Mouse (Mus musculus): ENCODE measurements at regions not wholly inside any gene's neighbourhood (a gene's known extent, or its start where the extent isn't known, plus 50 kb on each side); places are given as distances from the start of the nearest gene placed in this dataset.

DNA sequence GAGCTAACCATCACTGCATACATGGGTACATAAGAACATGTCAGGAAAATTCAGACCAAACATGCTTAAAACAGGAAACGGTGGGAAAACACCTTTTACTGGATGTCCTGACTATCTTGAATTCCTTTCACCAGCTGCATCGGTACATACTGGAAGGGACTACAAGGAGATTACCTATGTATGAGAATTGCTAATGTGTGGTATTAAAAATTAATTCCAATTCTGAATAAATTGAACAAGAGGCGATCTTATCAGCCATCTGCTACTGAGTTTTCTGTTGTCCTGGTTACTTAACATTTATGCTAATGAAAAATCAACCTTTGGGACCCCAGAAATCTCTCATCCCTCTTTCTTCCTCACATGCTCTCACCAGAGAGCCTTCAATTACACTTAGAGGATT, 178.0 kb downstream of the Nsun3 start:
- no peaks in the 10 kb centered on the region for H3K27me3 ChIP-seq
- no peak overlapping the region for H3K4me3 ChIP-seq
- WGBS = 84% methylated on average over 3 of the region's 3 CpGs
- no peak overlapping the region for H3K4me2 ChIP-seq
- no peaks in the 10 kb centered on the region for H3K9me3 ChIP-seq
- H3K27ac ChIP-seq = no peak overlapping the region
- ATAC-seq (ENCODE audit: insufficient number of reproducible peaks, insufficient read depth, low FRiP score, low TSS enrichment, low read depth) = no peak
- no peak overlapping the region for H3K9ac ChIP-seq
- H3K36me3 ChIP-seq = no peaks in the 10 kb centered on the region
- no peaks in the 10 kb centered on the region for H3K4me1 ChIP-seq

DNA sequence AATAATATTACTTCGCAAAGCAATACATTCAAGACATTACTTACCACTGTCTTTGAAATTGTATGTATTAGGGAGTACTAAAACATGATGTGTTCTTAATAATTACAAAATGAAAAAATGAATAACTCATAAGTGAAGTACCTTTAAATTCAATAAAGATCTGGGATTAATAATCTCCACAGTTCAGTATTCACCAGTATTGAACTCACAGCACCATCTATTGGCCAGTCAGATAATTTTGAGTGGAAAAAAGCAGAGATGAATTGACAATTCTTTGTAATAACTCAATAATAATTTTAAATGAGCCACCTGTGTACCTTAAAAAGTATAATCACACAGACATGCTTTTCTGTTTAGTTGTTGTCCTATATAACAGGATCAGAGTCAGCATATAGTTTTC, 180.7 kb downstream of the Nsun3 start:
- no peak overlapping the region for H3K4me3 ChIP-seq

DNA sequence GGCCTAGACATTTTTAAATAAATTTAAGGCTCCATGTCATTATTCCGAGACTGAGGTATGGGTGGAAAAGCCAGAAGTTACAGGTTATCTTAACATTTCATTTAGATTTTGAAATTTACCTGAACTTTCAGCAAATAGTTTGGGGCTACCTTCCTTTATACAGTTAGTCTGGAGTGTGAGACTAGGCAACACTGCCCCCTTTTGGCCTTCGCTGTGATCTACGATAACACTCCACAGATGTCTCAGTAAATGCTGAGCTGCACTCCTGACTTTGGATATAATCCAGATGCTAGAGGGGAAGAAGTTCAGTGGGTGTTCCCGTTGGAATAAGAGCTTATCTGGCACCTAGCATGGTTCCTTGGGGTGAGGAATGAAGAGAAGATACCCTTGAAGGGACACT, 224.6 kb downstream of the Nsun3 start:
- ATAC-seq (ENCODE audit: insufficient number of reproducible peaks, insufficient read depth, low FRiP score, low TSS enrichment, low read depth) = no peak
- no peak overlapping the region for H3K4me2 ChIP-seq
- H3K27me3 ChIP-seq = no peaks in the 10 kb centered on the region
- H3K4me3 ChIP-seq = no peak overlapping the region
- H3K9ac ChIP-seq = no peak overlapping the region
- H3K4me1 ChIP-seq = no peaks in the 10 kb centered on the region
- 37% methylated on average over 4 of the region's 4 CpGs for WGBS
- H3K36me3 ChIP-seq = no peaks in the 10 kb centered on the region
- no peaks in the 10 kb centered on the region for H3K9me3 ChIP-seq
- H3K27ac ChIP-seq = no peak overlapping the region

More for the DNA sequence above, 180.7 kb downstream of the Nsun3 start:
- no peak overlapping the region for H3K27ac ChIP-seq
- H3K4me2 ChIP-seq = no peak overlapping the region
- no peaks in the 10 kb centered on the region for H3K9me3 ChIP-seq
- no peaks in the 10 kb centered on the region for H3K36me3 ChIP-seq
- no peak overlapping the region for H3K9ac ChIP-seq
- 91% methylated on average over 1 of the region's 1 CpGs for WGBS
- no peaks in the 10 kb centered on the region for H3K27me3 ChIP-seq
- H3K4me1 ChIP-seq = no peaks in the 10 kb centered on the region
- ATAC-seq (ENCODE audit: insufficient number of reproducible peaks, insufficient read depth, low FRiP score, low TSS enrichment, low read depth) = no peak

DNA sequence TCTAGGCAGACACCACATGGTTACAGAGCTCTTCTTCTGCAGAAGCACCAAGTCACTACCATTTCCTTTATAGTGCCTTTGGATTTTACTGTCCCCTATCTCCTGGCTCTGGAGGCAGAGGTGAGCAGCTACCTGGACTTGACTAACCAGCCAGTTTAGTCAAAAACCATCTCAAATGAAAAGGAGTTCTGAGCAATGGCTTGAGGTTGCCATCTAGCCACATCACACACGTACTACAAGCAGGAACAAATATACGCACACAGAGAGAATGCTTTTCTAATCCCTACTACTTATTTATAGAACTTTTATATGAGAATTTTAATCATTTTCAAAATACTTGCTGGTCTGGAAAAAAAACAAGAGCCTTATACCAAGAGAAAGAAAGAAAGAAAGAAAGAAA, 243.5 kb downstream of the Nsun3 start:
- Histone ChIP-seq H3K27ac (no peak overlapping the region), H3K27me3 (no peaks in the 10 kb centered on the region), H3K9me3 (no peaks in the 10 kb centered on the region), H3K9ac (no peak overlapping the region), H3K4me2 (no peak overlapping the region), H3K36me3 (no peaks in the 10 kb centered on the region), H3K4me3 (no peak overlapping the region), H3K4me1 (no peaks in the 10 kb centered on the region)
- ATAC-seq (ENCODE audit: insufficient number of reproducible peaks, insufficient read depth, low FRiP score, low TSS enrichment, low read depth) = no peak
- WGBS = 86% methylated on average over 2 of the region's 2 CpGs

DNA sequence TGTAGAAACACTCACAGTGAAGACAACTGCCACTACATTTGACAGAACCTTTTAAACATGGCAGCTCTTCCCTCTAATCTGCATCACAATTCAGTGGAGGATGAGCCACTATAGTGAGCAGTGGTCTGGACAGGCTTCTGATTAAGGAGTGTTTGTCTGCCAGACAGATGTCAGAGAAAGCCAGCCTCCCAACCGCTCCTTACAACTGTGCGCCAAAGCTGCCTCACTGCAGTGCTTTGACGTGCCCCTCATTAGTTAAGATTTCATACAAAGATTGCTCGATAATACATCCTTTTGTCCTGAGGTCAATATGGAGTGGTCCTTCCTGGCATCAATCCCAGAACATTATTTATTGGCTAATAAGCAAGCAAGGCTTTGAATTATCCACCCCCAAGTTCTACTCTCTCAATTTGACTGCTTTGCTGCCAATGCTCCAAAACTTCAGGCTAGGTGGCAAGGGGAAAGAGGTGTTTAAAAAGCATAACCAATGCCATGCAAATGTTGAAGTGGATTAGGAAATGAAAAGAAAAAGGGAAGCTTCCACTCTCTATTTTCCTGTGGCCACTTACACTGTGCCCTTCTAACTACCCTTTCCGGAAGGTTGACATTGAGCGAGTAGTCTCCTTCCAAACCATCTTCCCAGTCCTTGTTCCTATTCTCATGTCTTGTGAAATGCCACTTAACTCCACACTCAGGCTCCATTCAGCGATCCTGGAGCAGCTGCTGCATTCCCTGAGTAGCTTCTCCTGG, 248.7 kb downstream of the Nsun3 start:
- Histone ChIP-seq H3K4me2 (no peak overlapping the region), H3K4me3 (no peak overlapping the region), H3K36me3 (no peaks in the 10 kb centered on the region), H3K9ac (no peak overlapping the region), H3K4me1 (no peaks in the 10 kb centered on the region), H3K9me3 (no peaks in the 10 kb centered on the region), H3K27me3 (no peaks in the 10 kb centered on the region), H3K27ac (no peak overlapping the region)
- ATAC-seq (ENCODE audit: insufficient number of reproducible peaks, insufficient read depth, low FRiP score, low TSS enrichment, low read depth) = no peak
- 80% methylated on average over 7 of the region's 7 CpGs for WGBS

DNA sequence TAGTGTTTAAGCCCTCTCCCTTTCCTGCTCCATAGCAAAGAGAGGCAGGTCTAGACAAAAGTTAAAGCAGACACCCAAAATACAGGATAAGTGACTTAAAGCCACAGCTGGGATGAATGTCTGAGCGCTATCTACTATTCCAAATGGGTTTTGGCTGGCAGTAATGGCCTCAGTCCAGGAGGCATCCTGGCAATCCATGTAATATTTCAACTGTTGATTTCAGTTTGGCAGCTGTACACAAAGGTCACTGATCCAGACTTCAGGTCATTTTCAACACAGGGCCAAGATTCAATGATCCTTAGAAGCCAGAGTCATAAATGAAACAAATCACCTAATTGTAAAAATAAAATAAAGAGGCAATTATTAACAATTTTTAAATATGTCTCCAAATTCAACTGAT, 277.3 kb downstream of the Nsun3 start:
- ATAC-seq (ENCODE audit: insufficient number of reproducible peaks, insufficient read depth, low FRiP score, low TSS enrichment, low read depth) = no peak
- Histone ChIP-seq H3K4me2 (no peak overlapping the region), H3K9me3 (no peaks in the 10 kb centered on the region), H3K27ac (no peak overlapping the region), H3K9ac (no peak overlapping the region), H3K4me1 (no peaks in the 10 kb centered on the region), H3K27me3 (no peaks in the 10 kb centered on the region), H3K4me3 (no peak overlapping the region), H3K36me3 (no peaks in the 10 kb centered on the region)
- 93% methylated on average over 1 of the region's 1 CpGs for WGBS

DNA sequence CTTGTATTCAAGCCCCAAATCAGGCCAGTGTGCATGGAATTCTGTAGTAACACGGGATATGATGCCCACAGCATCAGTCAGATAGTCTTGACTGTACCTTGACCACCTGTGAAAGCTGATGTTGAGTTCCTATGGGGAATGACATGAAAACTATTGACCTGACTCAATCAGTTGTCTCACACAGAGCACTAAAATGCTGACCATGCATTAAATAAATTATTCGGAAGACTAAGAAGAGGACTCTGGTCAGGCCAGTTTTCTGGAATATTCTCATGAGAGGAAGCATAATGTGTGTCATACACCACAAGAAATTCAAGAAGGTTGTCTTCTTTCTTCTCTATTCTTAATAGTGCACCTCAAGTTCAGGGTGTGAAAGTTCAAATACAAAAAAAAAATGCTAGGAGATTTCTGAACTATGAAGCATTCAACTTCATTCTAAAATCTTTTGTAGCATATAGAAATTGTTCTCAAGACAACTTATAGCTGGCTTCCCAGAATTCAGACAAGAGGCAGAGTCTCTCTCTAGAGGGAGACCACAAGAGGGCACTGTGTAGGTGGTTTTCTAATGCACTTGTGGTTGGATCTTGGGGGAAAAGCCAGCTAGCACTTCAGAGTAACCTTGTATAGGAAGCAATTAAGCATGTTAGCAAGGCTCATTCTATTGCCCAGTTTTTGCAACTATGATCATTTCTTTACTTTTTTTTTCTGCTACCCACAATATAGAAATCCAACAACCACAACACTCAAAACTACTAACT, 279.7 kb downstream of the Nsun3 start:
- Histone ChIP-seq H3K9ac (no peak overlapping the region), H3K36me3 (no peaks in the 10 kb centered on the region), H3K9me3 (no peaks in the 10 kb centered on the region), H3K4me1 (no peaks in the 10 kb centered on the region), H3K4me2 (no peak overlapping the region), H3K27ac (no peak overlapping the region), H3K27me3 (no peaks in the 10 kb centered on the region), H3K4me3 (no peak overlapping the region)
- no peak for ATAC-seq (ENCODE audit: insufficient number of reproducible peaks, insufficient read depth, low FRiP score, low TSS enrichment, low read depth)
- WGBS = 52% methylated on average over 2 of the region's 2 CpGs

DNA sequence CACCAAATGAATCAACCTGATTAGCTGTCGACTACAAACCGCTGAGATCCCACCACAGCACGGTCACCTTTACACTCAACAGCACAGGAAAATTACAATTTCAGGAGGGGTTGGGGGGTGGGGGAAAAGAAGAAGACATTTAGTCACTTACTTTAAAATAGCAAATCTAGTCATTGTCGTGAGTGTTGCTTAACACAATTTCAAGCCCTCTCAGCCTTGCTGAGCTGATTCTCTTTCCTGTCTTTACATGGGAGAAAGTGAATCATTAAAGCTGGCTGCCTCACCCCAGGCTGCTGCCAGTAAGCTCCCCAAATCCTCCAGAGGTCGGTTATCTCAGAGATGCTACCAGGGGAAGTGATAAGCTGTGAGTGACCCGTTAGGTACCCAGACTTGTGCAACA, 285.7 kb downstream of the Nsun3 start:
- H3K9ac ChIP-seq = no peak overlapping the region
- no peak overlapping the region for H3K4me2 ChIP-seq
- no peaks in the 10 kb centered on the region for H3K36me3 ChIP-seq
- no peaks in the 10 kb centered on the region for H3K27me3 ChIP-seq
- no peak overlapping the region for H3K27ac ChIP-seq
- H3K9me3 ChIP-seq = no peaks in the 10 kb centered on the region
- no peak for ATAC-seq (ENCODE audit: insufficient number of reproducible peaks, insufficient read depth, low FRiP score, low TSS enrichment, low read depth)
- H3K4me3 ChIP-seq = no peak overlapping the region
- H3K4me1 ChIP-seq = no peaks in the 10 kb centered on the region
- WGBS = 78% methylated on average over 6 of the region's 6 CpGs

DNA sequence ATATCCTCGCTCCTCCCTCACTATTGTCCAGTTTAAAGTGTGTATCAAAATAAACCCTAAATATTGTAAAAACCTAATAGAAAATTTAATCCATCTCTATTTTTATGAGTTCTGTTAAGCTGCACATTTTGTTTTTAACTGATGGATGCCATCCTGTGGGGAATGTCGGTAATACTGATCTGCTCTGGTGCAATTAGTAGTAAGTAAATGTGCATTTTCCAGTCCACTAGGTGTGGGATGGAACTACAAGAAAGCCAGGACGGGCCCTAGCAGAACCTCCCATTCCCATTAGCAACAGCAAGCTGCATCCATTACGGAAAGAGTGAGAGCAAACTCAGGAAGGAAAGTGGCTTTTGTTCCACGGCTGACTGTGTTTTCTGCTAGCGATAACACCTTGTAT, 286.3 kb downstream of the Nsun3 start:
- no peaks in the 10 kb centered on the region for H3K9me3 ChIP-seq
- H3K36me3 ChIP-seq = no peaks in the 10 kb centered on the region
- no peak overlapping the region for H3K9ac ChIP-seq
- ATAC-seq (ENCODE audit: insufficient number of reproducible peaks, insufficient read depth, low FRiP score, low TSS enrichment, low read depth) = no peak
- H3K4me2 ChIP-seq = no peak overlapping the region
- no peak overlapping the region for H3K27ac ChIP-seq
- H3K4me3 ChIP-seq = no peak overlapping the region
- 79% methylated on average over 6 of the region's 6 CpGs for WGBS
- H3K27me3 ChIP-seq = no peaks in the 10 kb centered on the region
- no peaks in the 10 kb centered on the region for H3K4me1 ChIP-seq

DNA sequence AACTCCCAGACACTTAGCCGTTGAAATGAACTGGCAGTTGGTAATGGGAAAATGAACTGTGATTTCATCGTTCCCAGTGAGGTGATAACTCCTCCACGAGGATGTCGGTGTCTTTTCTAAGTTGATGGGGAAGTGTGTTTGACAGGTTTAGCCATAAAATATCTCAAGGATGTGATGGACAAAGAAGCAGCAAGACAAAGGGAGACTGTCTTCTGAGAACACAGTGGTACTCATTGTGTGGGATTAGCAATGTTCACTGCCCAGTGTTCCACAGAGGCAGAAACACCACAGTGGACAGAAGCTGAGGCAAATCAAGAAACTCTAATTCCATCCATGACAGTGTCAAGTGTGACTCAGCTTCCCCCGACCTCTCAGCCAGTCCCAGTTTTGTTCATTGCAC, 287.9 kb downstream of the Nsun3 start:
- no peaks in the 10 kb centered on the region for H3K36me3 ChIP-seq
- H3K4me1 ChIP-seq = no peaks in the 10 kb centered on the region
- ATAC-seq (ENCODE audit: insufficient number of reproducible peaks, insufficient read depth, low FRiP score, low TSS enrichment, low read depth) = no peak
- no peak overlapping the region for H3K4me2 ChIP-seq
- H3K4me3 ChIP-seq = no peak overlapping the region
- no peak overlapping the region for H3K9ac ChIP-seq
- H3K27ac ChIP-seq = no peak overlapping the region
- 75% methylated on average over 5 of the region's 5 CpGs for WGBS
- H3K9me3 ChIP-seq = no peaks in the 10 kb centered on the region
- no peaks in the 10 kb centered on the region for H3K27me3 ChIP-seq

DNA sequence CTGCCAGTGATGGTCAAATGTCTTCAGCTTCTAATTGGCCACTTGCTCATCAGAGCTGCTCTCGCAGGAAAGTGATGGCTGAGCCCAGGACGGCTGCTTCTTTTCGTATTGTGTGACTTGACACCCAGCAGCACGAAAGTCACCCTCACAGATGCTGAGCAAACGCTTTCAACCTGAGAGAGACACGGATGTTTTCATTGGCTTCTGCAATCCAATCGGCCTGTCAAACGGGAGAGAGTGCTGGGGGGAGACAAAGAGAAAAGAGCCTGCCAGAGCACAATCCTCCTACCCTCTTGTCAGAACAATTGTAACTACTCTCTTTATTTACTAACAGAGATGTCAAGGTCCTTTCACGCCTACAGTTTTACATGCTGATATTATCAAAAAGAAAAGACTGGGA, 289.9 kb downstream of the Nsun3 start:
- no peak for ATAC-seq (ENCODE audit: insufficient number of reproducible peaks, insufficient read depth, low FRiP score, low TSS enrichment, low read depth)
- WGBS = 49% methylated on average over 9 of the region's 9 CpGs

DNA sequence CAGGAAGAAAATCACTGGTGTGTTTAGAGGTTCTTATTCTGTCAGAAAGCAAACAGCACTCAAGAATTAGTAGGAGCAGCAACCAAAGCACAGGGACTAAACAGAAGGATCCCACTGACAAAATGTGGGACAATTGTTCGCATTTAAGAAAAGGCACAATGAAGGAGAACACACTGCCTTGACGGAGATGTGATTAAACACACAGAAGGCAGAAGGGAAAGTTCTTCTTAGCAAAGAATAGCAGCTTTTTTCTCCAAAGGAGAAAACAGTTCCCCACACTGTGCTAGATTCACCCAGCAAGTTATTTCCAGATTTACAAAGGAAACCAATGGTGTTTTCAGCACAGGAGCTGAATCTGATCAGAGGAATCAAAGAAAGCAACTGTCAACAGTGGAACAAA, 316.5 kb downstream of the Nsun3 start:
- 71% methylated on average over 2 of the region's 2 CpGs for WGBS
- ATAC-seq (ENCODE audit: insufficient number of reproducible peaks, insufficient read depth, low FRiP score, low TSS enrichment, low read depth) = no peak
- no peak overlapping the region for H3K4me3 ChIP-seq
- H3K9me3 ChIP-seq = no peaks in the 10 kb centered on the region
- no peak overlapping the region for H3K4me2 ChIP-seq
- H3K27me3 ChIP-seq = no peaks in the 10 kb centered on the region
- no peaks in the 10 kb centered on the region for H3K4me1 ChIP-seq
- H3K36me3 ChIP-seq = no peaks in the 10 kb centered on the region
- no peak overlapping the region for H3K27ac ChIP-seq
- H3K9ac ChIP-seq = no peak overlapping the region

More for the DNA sequence above, 289.9 kb downstream of the Nsun3 start:
- H3K4me1 ChIP-seq = no peaks in the 10 kb centered on the region
- no peaks in the 10 kb centered on the region for H3K36me3 ChIP-seq
- no peak overlapping the region for H3K4me3 ChIP-seq
- H3K9me3 ChIP-seq = no peaks in the 10 kb centered on the region
- no peaks in the 10 kb centered on the region for H3K27me3 ChIP-seq
- no peak overlapping the region for H3K27ac ChIP-seq
- no peak overlapping the region for H3K4me2 ChIP-seq
- no peak overlapping the region for H3K9ac ChIP-seq

All from embryonic facial prominence, embryonic 13.5 days (tissue).